Mouse (Mus musculus): ENCODE measurements around the gene Tars2.

- no peak for TF ChIP-seq CTCF (IDR thresholded peaks at IDR 0.05; ENCODE audit: low read depth, low read length)
- no peak for TF ChIP-seq POLR2A (IDR thresholded peaks at IDR 0.05; ENCODE audit: extremely low read depth, insufficient read depth, low read length)
These were observed 53.7 kb downstream of the Tars2 start for GRCm38 (mm10) chr3:95706273-95706672.

Measured in liver, adult 2 months (tissue).